Mouse (Mus musculus): ENCODE data around the gene Adcy3. TPM values are rescaled to one million over a fixed set of nuclear protein-coding genes. Genes with fewer than 3 reads are reported as not detected.

Adcy3 gene
- polyA plus RNA-seq, 1 experiment from 2014 or later, result 7.7 TPM

- no peaks in the 10 kb centered on the region for H3K27me3 ChIP-seq (ENCODE audit: control insufficient read depth, insufficient read depth, low read length)
- H3K27ac ChIP-seq (ENCODE audit: low read length), result 0 out of 2 replicates have a peak overlapping the region, but pooled peaks have one; percentile 26
- WGBS, result 37% methylated on average over 10 of the region's 10 CpGs
Observed at GRCm38 (mm10) chr12:4193025-4193740, 60.3 kb downstream of the Adcy3 start.

GRCm38 (mm10) chr12:4194643-4195042 is 61.7 kb downstream of the Adcy3 start:
- H3K4me3 ChIP-seq (replicated peaks; ENCODE audit: low read length), result no peak overlapping the region
- ATAC-seq (ENCODE audit: insufficient read depth, low FRiP score), result no peak
- H3K4me1 ChIP-seq (ENCODE audit: control insufficient read depth, insufficient read depth, low read length), result peaks cover 15% of the 10 kb centered on the region
- no peak overlapping the region for H3K27ac ChIP-seq (ENCODE audit: low read length)
- H3K9me3 ChIP-seq (replicated peaks; ENCODE audit: control insufficient read depth, low read length), result no peaks in the 10 kb centered on the region
- 0 out of 2 replicates have a peak, but pooled peaks cover 2% of the 10 kb centered on the region for H3K36me3 ChIP-seq (ENCODE audit: control insufficient read depth, insufficient read depth, low read length)
- 91% methylated on average over 14 of the region's 14 CpGs for WGBS
- no peak overlapping the region for H3K9ac ChIP-seq (ENCODE audit: low read length)
- H3K4me2 ChIP-seq (ENCODE audit: low read depth, low read length), result no peak overlapping the region
- H3K27me3 ChIP-seq (ENCODE audit: control insufficient read depth, insufficient read depth, low read length), result no peaks in the 10 kb centered on the region

More at GRCm38 (mm10) chr12:4193025-4193740, 60.3 kb downstream of the Adcy3 start:
- no peak overlapping the region for H3K4me3 ChIP-seq (replicated peaks; ENCODE audit: low read length)
- H3K36me3 ChIP-seq (ENCODE audit: control insufficient read depth, insufficient read depth, low read length), result 0 out of 2 replicates have a peak, but pooled peaks cover 1% of the 10 kb centered on the region
- no peak overlapping the region for H3K9ac ChIP-seq (ENCODE audit: low read length)
- H3K9me3 ChIP-seq (replicated peaks; ENCODE audit: control insufficient read depth, low read length), result no peaks in the 10 kb centered on the region
- no peak; the same call in 1 of the 2 replicates for ATAC-seq (ENCODE audit: insufficient read depth, low FRiP score)
- no peak overlapping the region for H3K4me2 ChIP-seq (ENCODE audit: low read depth, low read length)
- peaks cover 21% of the 10 kb centered on the region for H3K4me1 ChIP-seq (ENCODE audit: control insufficient read depth, insufficient read depth, low read length)

- Histone ChIP-seq H3K9ac (ENCODE audit: low read length) (no peak overlapping the region), H3K4me1 (ENCODE audit: control insufficient read depth, insufficient read depth, low read length) (0 out of 2 replicates have a peak, but pooled peaks cover under 1% of the 10 kb centered on the region), H3K4me3 (replicated peaks; ENCODE audit: low read length) (no peak overlapping the region), H3K4me2 (ENCODE audit: low read depth, low read length) (no peak overlapping the region), H3K27me3 (ENCODE audit: control insufficient read depth, insufficient read depth, low read length) (no peaks in the 10 kb centered on the region), H3K27ac (ENCODE audit: low read length) (no peak overlapping the region), H3K36me3 (ENCODE audit: control insufficient read depth, insufficient read depth, low read length) (peaks cover 2% of the 10 kb centered on the region; the same call in 1 of the 2 replicates), H3K9me3 (replicated peaks; ENCODE audit: control insufficient read depth, low read length) (no peaks in the 10 kb centered on the region)
- no peak for ATAC-seq (ENCODE audit: insufficient read depth, low FRiP score)
- WGBS, result 73% methylated on average over 4 of the region's 4 CpGs
Observed at GRCm38 (mm10) chr12:4198702-4199101, 65.8 kb downstream of the Adcy3 start.

- Histone ChIP-seq H3K9me3 (replicated peaks; ENCODE audit: control insufficient read depth, low read length) (no peaks in the 10 kb centered on the region), H3K4me3 (replicated peaks; ENCODE audit: low read length) (no peak overlapping the region)
- 91% methylated on average over 11 of the region's 11 CpGs for WGBS
Observed at GRCm38 (mm10) chr12:4199271-4199670, 66.4 kb downstream of the Adcy3 start.

GRCm38 (mm10) chr12:4201454-4202200 is 68.7 kb downstream of the Adcy3 start:
- no peak for ATAC-seq (ENCODE audit: insufficient read depth, low FRiP score)
- Histone ChIP-seq H3K9me3 (replicated peaks; ENCODE audit: control insufficient read depth, low read length) (no peaks in the 10 kb centered on the region), H3K4me1 (ENCODE audit: control insufficient read depth, insufficient read depth, low read length) (no peaks in the 10 kb centered on the region), H3K36me3 (ENCODE audit: control insufficient read depth, insufficient read depth, low read length) (peaks cover 2% of the 10 kb centered on the region; the same call in 1 of the 2 replicates), H3K27me3 (ENCODE audit: control insufficient read depth, insufficient read depth, low read length) (no peaks in the 10 kb centered on the region), H3K4me3 (replicated peaks; ENCODE audit: low read length) (no peak overlapping the region), H3K27ac (ENCODE audit: low read length) (no peak overlapping the region), H3K4me2 (ENCODE audit: low read depth, low read length) (no peak overlapping the region), H3K9ac (ENCODE audit: low read length) (no peak overlapping the region)
- 84% methylated on average over 13 of the region's 13 CpGs for WGBS

More at GRCm38 (mm10) chr12:4199271-4199670, 66.4 kb downstream of the Adcy3 start:
- no peak for ATAC-seq (ENCODE audit: insufficient read depth, low FRiP score)
- Histone ChIP-seq H3K9ac (ENCODE audit: low read length) (no peak overlapping the region), H3K27me3 (ENCODE audit: control insufficient read depth, insufficient read depth, low read length) (no peaks in the 10 kb centered on the region), H3K4me1 (ENCODE audit: control insufficient read depth, insufficient read depth, low read length) (no peaks in the 10 kb centered on the region), H3K36me3 (ENCODE audit: control insufficient read depth, insufficient read depth, low read length) (peaks cover 2% of the 10 kb centered on the region; the same call in 1 of the 2 replicates), H3K4me2 (ENCODE audit: low read depth, low read length) (no peak overlapping the region), H3K27ac (ENCODE audit: low read length) (no peak overlapping the region)

GRCm38 (mm10) chr12:4202206-4202605 is 69.3 kb downstream of the Adcy3 start:
- Histone ChIP-seq H3K27ac (ENCODE audit: low read length) (no peak overlapping the region), H3K4me2 (ENCODE audit: low read depth, low read length) (no peak overlapping the region), H3K27me3 (ENCODE audit: control insufficient read depth, insufficient read depth, low read length) (no peaks in the 10 kb centered on the region), H3K9ac (ENCODE audit: low read length) (no peak overlapping the region), H3K4me1 (ENCODE audit: control insufficient read depth, insufficient read depth, low read length) (no peaks in the 10 kb centered on the region), H3K4me3 (replicated peaks; ENCODE audit: low read length) (no peak overlapping the region), H3K9me3 (replicated peaks; ENCODE audit: control insufficient read depth, low read length) (no peaks in the 10 kb centered on the region), H3K36me3 (ENCODE audit: control insufficient read depth, insufficient read depth, low read length) (peaks cover 2% of the 10 kb centered on the region; the same call in 1 of the 2 replicates)
- ATAC-seq (ENCODE audit: insufficient read depth, low FRiP score), result no peak
- 87% methylated on average over 4 of the region's 4 CpGs for WGBS

- peaks cover 5% of the 10 kb centered on the region for H3K36me3 ChIP-seq (ENCODE audit: control insufficient read depth, insufficient read depth, low read length)
Observed at GRCm38 (mm10) chr12:4206106-4206505, 73.2 kb downstream of the Adcy3 start.

GRCm38 (mm10) chr12:4208405-4209133 is 75.7 kb downstream of the Adcy3 start:
- Histone ChIP-seq H3K36me3 (ENCODE audit: control insufficient read depth, insufficient read depth, low read length) (peaks cover 8% of the 10 kb centered on the region), H3K9me3 (replicated peaks; ENCODE audit: control insufficient read depth, low read length) (no peaks in the 10 kb centered on the region), H3K4me2 (ENCODE audit: low read depth, low read length) (no peak overlapping the region), H3K4me3 (replicated peaks; ENCODE audit: low read length) (no peak overlapping the region), H3K27me3 (ENCODE audit: control insufficient read depth, insufficient read depth, low read length) (no peaks in the 10 kb centered on the region), H3K4me1 (ENCODE audit: control insufficient read depth, insufficient read depth, low read length) (no peaks in the 10 kb centered on the region), H3K9ac (ENCODE audit: low read length) (no peak overlapping the region), H3K27ac (ENCODE audit: low read length) (no peak overlapping the region)
- 75% methylated on average over 15 of the region's 15 CpGs for WGBS
- no peak for ATAC-seq (ENCODE audit: insufficient read depth, low FRiP score)

More at GRCm38 (mm10) chr12:4206106-4206505, 73.2 kb downstream of the Adcy3 start:
- Histone ChIP-seq H3K9me3 (replicated peaks; ENCODE audit: control insufficient read depth, low read length) (no peaks in the 10 kb centered on the region), H3K4me3 (replicated peaks; ENCODE audit: low read length) (no peak overlapping the region), H3K27me3 (ENCODE audit: control insufficient read depth, insufficient read depth, low read length) (no peaks in the 10 kb centered on the region), H3K4me1 (ENCODE audit: control insufficient read depth, insufficient read depth, low read length) (no peaks in the 10 kb centered on the region), H3K4me2 (ENCODE audit: low read depth, low read length) (no peak overlapping the region), H3K9ac (ENCODE audit: low read length) (no peak overlapping the region), H3K27ac (ENCODE audit: low read length) (no peak overlapping the region)
- ATAC-seq (ENCODE audit: insufficient read depth, low FRiP score), result no peak
- WGBS, result 92% methylated on average over 11 of the region's 11 CpGs

Data from stomach, embryonic 16.5 days (tissue).